Mouse (Mus musculus) adrenal gland, postnatal 0 days (tissue): ENCODE results near the gene Clk3. TPM values are rescaled to one million over a fixed set of nuclear protein-coding genes. Genes with fewer than 3 reads are reported as not detected.

Source experiments
- polyA plus RNA-seq: library from polyadenylated mRNA; unstranded; fragments of >200 nt; fragmentation: Nextera tagmentation; extraction: Ambion mirVana; gene quantifications from 2 replicates; pipeline ENCODE4 v1.2.1, GENCODE M21; 2015

Clk3 gene
- 35.8 and 51.4 TPM in 2 replicates for polyA plus RNA-seq

DNA sequence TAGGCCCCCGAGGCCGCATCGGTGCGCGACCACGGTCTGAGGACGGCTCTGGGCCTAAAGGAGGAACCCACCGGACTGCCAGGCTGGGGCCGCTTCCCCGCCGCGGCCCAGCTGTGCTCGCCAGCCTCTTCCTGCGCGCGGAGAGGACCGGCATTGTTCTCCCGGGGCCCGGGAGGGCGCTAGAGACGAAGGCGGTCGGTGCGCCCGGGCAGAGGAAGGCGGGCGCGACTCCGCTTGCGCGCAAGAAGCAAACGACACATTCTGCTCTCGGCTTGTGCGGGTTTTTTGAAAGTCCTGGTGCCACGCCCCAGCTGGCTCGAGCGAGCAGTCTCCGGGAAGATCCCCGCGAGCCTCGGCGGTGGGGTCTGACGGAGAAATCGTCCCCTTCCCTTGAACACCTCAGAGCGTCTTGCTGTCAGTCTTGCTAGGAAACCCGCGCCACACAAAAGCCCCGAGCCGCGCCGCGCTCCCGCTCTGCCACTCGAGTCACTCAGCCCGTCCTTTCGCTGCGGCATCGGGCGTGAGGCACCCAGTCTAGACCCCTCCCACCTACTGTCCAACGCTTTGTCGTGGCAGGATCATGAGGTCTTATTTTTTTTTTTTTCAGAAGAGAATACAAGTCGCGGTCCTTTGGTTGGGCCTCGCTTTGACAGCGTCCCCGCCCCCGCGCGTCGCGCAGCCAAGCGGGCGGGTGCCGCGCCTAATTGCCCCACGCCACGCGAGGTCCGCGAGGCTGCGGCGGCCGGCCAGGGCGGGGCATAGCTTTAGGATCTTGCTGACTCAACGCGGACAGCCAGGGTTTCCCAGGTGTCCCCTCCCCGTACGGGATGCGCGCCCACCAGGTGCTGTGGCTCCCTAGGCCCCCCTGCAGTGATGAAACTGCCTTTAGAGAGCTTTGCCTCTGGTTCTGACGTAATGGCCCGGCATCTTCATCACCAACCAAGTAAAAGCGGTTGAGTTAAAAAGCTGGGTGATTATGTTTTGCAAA lies at the start of gene Clk3:
Gene Clk3 (minus strand): TSS at position 497 of the 988 bp plus-strand sequence.

DNA sequence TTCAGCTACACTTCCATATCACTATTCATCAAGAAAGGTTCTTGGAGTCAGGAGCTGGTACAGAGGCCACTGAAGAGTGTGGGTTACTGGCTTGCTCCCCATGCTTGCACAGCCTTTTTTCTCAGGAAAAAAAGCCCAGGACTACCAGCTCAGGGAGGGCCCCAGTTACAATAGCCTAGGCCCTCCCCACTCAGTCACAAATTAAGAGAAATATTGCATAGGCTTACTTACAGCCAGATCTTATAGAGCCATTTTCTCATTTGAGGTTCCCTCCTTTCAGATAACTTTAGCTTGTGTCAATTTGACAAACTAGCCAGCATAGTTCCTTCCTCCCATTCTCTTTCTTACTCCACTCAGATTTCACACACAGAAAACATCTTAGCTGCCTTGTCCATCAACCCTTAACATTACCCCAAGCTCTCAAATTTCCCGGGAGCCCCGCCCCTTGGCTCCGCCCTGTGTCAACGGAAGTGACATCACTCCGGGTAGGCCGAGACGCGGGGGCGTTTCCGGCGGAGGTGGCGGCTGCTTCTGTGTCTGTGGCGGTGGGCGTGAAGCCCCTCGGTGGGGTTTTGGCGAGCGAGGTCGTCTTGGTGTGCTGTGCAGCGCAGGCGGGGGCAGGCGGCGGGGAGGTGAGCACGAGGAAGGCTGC lies 57.5 kb downstream of the Clk3 start, which contains the start of gene Edc3:
Gene Edc3 (plus strand): TSS at position 473 of the 652 bp plus-strand sequence.

Other genes with a start within 250 kb of the Clk3 start
- 414 and 515 TPM in 2 replicates for gene Cox5a, start 244.6 kb downstream of the Clk3 start, polyA plus RNA-seq
- gene Fam219b, start 228.3 kb downstream of the Clk3 start, polyA plus RNA-seq: 12.6 and 16.0 TPM in 2 replicates
- gene Mpi, start 213.1 kb downstream of the Clk3 start, polyA plus RNA-seq: 22.8 and 35.4 TPM in 2 replicates
- gene Scamp2, start 204.9 kb downstream of the Clk3 start, polyA plus RNA-seq: 50.5 and 72.3 TPM in 2 replicates
- gene Ulk3, start 176.4 kb downstream of the Clk3 start, polyA plus RNA-seq: 8.6 and 11.9 TPM in 2 replicates
- gene Cplx3, start 159.6 kb downstream of the Clk3 start, polyA plus RNA-seq: 0.07 TPM in 1 of 2 replicates, not detected in the other
- 0.08 TPM in 1 of 2 replicates, not detected in the other for gene Lman1l, start 145.1 kb downstream of the Clk3 start, polyA plus RNA-seq
- 18.7 and 22.1 TPM in 2 replicates for gene Csk, start 112.2 kb downstream of the Clk3 start, polyA plus RNA-seq
- 0.19 and 0.49 TPM in 2 replicates for gene Cyp1a2, start 82.2 kb downstream of the Clk3 start, polyA plus RNA-seq
- 0.06 TPM in 1 of 2 replicates, not detected in the other for gene Cyp1a1, start 77.9 kb downstream of the Clk3 start, polyA plus RNA-seq
- gene Edc3, start 57.3 kb downstream of the Clk3 start, polyA plus RNA-seq: 14.6 and 18.0 TPM in 2 replicates
- gene Arid3b, start 70.9 kb upstream of the Clk3 start, polyA plus RNA-seq: 3.0 and 4.0 TPM in 2 replicates
- gene Ubl7, start 145.1 kb upstream of the Clk3 start, polyA plus RNA-seq: 97.8 and 135 TPM in 2 replicates
- gene Sema7a, start 174.3 kb upstream of the Clk3 start, polyA plus RNA-seq: 0.58 and 0.77 TPM in 2 replicates
- 1,362 and 3,742 TPM in 2 replicates for gene Cyp11a1, start 240.6 kb upstream of the Clk3 start, polyA plus RNA-seq